Mouse (Mus musculus) heart, adult 2 months (tissue): ENCODE measurements at regions not wholly inside any gene's neighbourhood (a gene's known extent, or its start where the extent isn't known, plus 50 kb on each side); places are given as distances from the start of the nearest gene placed in this dataset.

Experiments
- DNase-seq, 2 experiments: peaks; one replicate each; pipeline ENCODE4 v3.0.0; 2021
- H3K27ac ChIP-seq: fragments of 200-600 bp; 2 replicates; pipeline ENCODE4 v1.8.1; 2022
- H3K27me3 ChIP-seq: fragments of 200-500 bp; 2 replicates; pipeline ENCODE4 v1.6.1; 2012; ENCODE audit warnings: mild to moderate bottlenecking, low read length, inconsistent platforms, mixed read lengths; ENCODE audit not compliant: control insufficient read depth, insufficient read depth
- H3K36me3 ChIP-seq: fragments of 200-500 bp; 2 replicates; pipeline ENCODE4 v1.6.1; 2012; ENCODE audit warnings: low read length, inconsistent platforms; ENCODE audit not compliant: control insufficient read depth, insufficient read depth
- H3K4me1 ChIP-seq: fragments of 200-500 bp; 2 replicates; pipeline ENCODE4 v1.6.1; 2011; ENCODE audit warnings: low read length; ENCODE audit not compliant: control insufficient read depth, insufficient read depth
- H3K4me3 ChIP-seq: fragments of 200-600 bp; 2 replicates; pipeline ENCODE4 v1.8.1; 2022
- H3K79me2 ChIP-seq: fragments of 200-500 bp; replicated peaks from 2 replicates; pipeline ENCODE4 v1.6.1; 2012; ENCODE audit warnings: mild to moderate bottlenecking, inconsistent platforms, low read length, moderate library complexity, mixed read lengths; ENCODE audit not compliant: control insufficient read depth, insufficient read depth
- H3K9ac ChIP-seq: fragments of 200-500 bp; 2 replicates; pipeline ENCODE4 v1.6.1; 2012; ENCODE audit warnings: low read depth, mild to moderate bottlenecking, control low read depth, inconsistent platforms, low read length, mixed read lengths
- CTCF ChIP-seq: fragments of 200-600 bp; IDR thresholded peaks from 2 replicates; pipeline ENCODE4 v1.8.1; 2022; ENCODE audit warnings: antibody characterized with exemption, mild to moderate bottlenecking, moderate library complexity
- EP300 ChIP-seq: fragments of 200-500 bp; IDR thresholded peaks from 2 replicates; pipeline ENCODE4 v1.6.1; 2011; ENCODE audit warnings: low read depth, low read length, control low read depth; ENCODE audit not compliant: insufficient read depth
- POLR2A ChIP-seq: fragments of 200-500 bp; IDR thresholded peaks from 2 replicates; pipeline ENCODE4 v1.6.1; 2011; ENCODE audit warnings: mild to moderate bottlenecking, low read depth, low read length, control low read depth; ENCODE audit not compliant: insufficient read depth
- intact Hi-C: fragments of 180-260 bp; cut with DNase I; formaldehyde crosslinking; loops from one replicate; pipeline ENCODE4 v1.15.1; 2025

- intact Hi-C loops, result no loop called here
- TF ChIP-seq POLR2A (no peak), CTCF (no peak), EP300 (no peak)
- H3K9ac ChIP-seq, result no peak overlapping the region
- H3K27ac ChIP-seq, result no peak overlapping the region
- DNase-seq, result no peak
- H3K79me2 ChIP-seq, result no peaks in the 10 kb centered on the region
- H3K4me1 ChIP-seq, result no peaks in the 10 kb centered on the region
- no peaks in the 10 kb centered on the region for H3K27me3 ChIP-seq
- H3K36me3 ChIP-seq, result no peaks in the 10 kb centered on the region
- no peak overlapping the region for H3K4me3 ChIP-seq
Observed at GRCm38 (mm10) chrX:17712475-17712874, 140.3 kb upstream of the Fundc1 start.
